Mouse (Mus musculus): ENCODE measurements at regions not wholly inside any gene's neighbourhood (a gene's known extent, or its start where the extent isn't known, plus 50 kb on each side); places are given as distances from the start of the nearest gene placed in this dataset.

DNA sequence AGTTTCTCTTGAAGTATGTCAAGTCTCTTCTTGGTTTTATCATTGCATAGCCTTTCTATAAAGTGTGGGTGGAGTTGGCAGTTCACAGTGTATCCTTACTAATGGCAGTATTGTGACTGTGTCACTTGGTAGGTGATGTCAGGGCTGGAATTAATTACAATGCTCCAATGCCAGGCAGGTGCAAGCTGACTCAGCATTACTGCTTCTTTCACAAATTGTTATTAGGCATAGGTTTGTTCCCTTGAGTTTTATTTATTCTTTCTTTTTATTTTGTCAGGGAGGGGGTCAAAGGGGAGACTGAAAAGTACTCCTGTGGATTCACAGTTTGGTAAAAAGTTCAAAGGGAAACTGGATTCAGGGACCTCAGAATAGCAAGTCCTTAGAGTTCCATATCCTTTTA, 119.6 kb upstream of the Rbms1 start:
- TF ChIP-seq CTCF (IDR thresholded peaks at IDR 0.05; ENCODE audit: low read depth): no peak
- no peak for TF ChIP-seq EP300 (IDR thresholded peaks at IDR 0.05; ENCODE audit: low read depth)
